Comparison of ENCODE assay signal across 9 mouse cellular contexts in genomic region chr15:51696344-51697016, GRCm38 (mm10).
DNase-seq lines count a peak whose midpoint lies in the region; ATAC-seq and TF ChIP-seq lines count a peak whose summit lies in the region.
"Had no signal": no experiment of that assay in that cellular context is flagged by ENCODE, and none has a peak within 500 bp of the region (broad histone marks: within the 10 kb centered on the region; RNA-seq: fewer than 3 reads in every experiment).

No protein-coding gene starts in this region.

- H3K4me1 ChIP-seq in neural tube, embryonic 14.5 days (ENCODE audit: control insufficient read depth, insufficient read depth, low read length): no peaks in the 10 kb centered on the region
- H3K4me1 ChIP-seq in cerebellum, adult 2 months (ENCODE audit: control insufficient read depth, insufficient read depth, low read length): no peaks in the 10 kb centered on the region

- H3K27ac ChIP-seq in neural tube, embryonic 14.5 days (ENCODE audit: low read depth, low read length): no peak overlapping the region
- H3K27ac ChIP-seq in cerebellum, adult 2 months (ENCODE audit: insufficient read depth, low read length): no peak overlapping the region
- H3K27ac ChIP-seq: heart, embryonic 15.5 days had no signal

- H3K4me2 ChIP-seq in neural tube, embryonic 14.5 days (ENCODE audit: low read depth, low read length): no peak overlapping the region
- H3K4me2 ChIP-seq: heart, embryonic 15.5 days had no signal

- 53% methylated on average over 11 of the region's 11 CpGs for WGBS in neural tube, embryonic 14.5 days
- WGBS in cerebellum, adult 2 months: 9% methylated on average over 11 of the region's 11 CpGs

- no peak overlapping the region for H3K9ac ChIP-seq in neural tube, embryonic 14.5 days (replicated peaks; ENCODE audit: low read depth, low read length)
- H3K9ac ChIP-seq: heart, embryonic 15.5 days had no signal

- no peaks in the 10 kb centered on the region for H3K36me3 ChIP-seq in neural tube, embryonic 14.5 days (ENCODE audit: control insufficient read depth, insufficient read depth, low read length)
- H3K36me3 ChIP-seq: heart, embryonic 15.5 days had no signal

- TF ChIP-seq CTCF in cerebellum, adult 2 months (IDR thresholded peaks at IDR 0.05; ENCODE audit: borderline replicate concordance, insufficient read depth, low read depth, low read length): peak; percentile 47; the same call in 1 of the 2 replicates

- no peaks in the 10 kb centered on the region for H3K27me3 ChIP-seq in neural tube, embryonic 14.5 days (ENCODE audit: control insufficient read depth, insufficient read depth, low read length)
- no peaks in the 10 kb centered on the region for H3K27me3 ChIP-seq in cerebellum, adult 2 months (ENCODE audit: control insufficient read depth, insufficient read depth, low read length)
- H3K27me3 ChIP-seq: heart, embryonic 15.5 days had no signal

- H3K4me3 ChIP-seq in neural tube, embryonic 14.5 days (ENCODE audit: low read depth, low read length): no peak overlapping the region
- no peak overlapping the region for H3K4me3 ChIP-seq in cerebellum, adult 2 months (replicated peaks; ENCODE audit: insufficient read depth, low read depth, low read length)
- H3K4me3 ChIP-seq: heart, embryonic 15.5 days had no signal

- no peaks in the 10 kb centered on the region for H3K9me3 ChIP-seq in neural tube, embryonic 14.5 days (ENCODE audit: control insufficient read depth, low read length)
- H3K9me3 ChIP-seq: heart, embryonic 15.5 days had no signal

- DNase-seq in neural tube, embryonic 10.5 days (ENCODE audit: extremely low spot score, low spot score): no peak
- peak; percentile 61 for DNase-seq in R1 (ENCODE audit: low read depth, low spot score)
- DNase-seq in cerebellum, adult 2 months: peak; percentile 21 to 29
- DNase-seq in heart, adult 8-10 months (ENCODE audit: low spot score): peak; percentile 28
- peak; percentile 75 for DNase-seq in left cerebral cortex, postnatal 4 days
- peak; percentile 52 for DNase-seq in retina, postnatal 1 day

- no peak for TF ChIP-seq POLR2A in cerebellum, adult 2 months (IDR thresholded peaks at IDR 0.05; ENCODE audit: borderline replicate concordance, insufficient read depth, low read length)

- ATAC-seq in neural tube, embryonic 14.5 days (ENCODE audit: low read depth): peak; percentile 68; the same call in 1 of the 2 replicates
- ATAC-seq in inflammation-experienced regulatory T-cells, adult 6 months: no peak

- intact Hi-C loops in left cerebral cortex, postnatal 4 days (cut with DNase I): no loop called here
